Mouse (Mus musculus) cerebral cortex, adult 2 months (tissue): Measurements from ENCODE around the gene Armh3.

ENCODE experiments used
- WGBS: fragments of 180-500 bp; shearing (Covaris S2); methylation state at CpG from one replicate; pipeline ENCODE4 v1.1.7; 2018; 5-methylcytosine and 5-hydroxymethylcytosine counted together

The Armh3 gene

DNA sequence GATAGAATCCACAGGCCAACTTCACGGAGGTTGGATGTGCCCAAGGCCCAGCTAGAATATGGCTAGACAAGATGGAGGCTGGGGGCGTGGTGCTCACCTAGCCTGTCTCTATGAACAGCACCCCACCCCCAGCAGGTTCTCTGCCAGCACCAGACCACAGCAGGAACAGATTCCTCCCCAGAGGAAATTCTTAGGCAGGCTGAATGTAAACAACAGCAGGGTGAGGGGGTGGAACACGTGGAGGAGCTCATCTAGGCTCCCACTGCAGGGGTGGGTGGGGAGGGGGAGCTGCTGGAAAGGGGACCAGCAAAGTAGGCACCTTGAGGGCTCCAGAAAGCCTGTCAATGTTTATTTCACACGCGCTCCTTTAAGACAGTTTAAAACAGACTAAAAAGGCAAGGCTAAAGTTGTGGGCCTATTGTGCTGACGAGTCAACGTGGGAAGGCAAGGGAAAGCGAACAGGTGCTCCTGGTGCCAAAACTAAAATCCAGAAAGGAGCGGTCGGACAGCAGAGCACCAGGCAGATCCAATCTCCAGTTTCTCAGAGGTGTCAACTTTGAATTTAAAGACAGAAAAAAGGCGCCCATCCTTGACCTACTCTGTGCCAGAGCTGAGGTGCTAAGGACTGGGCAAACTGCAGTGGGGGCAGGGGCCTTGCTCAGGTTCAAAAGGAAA is 180.3 kb downstream of the Armh3 start:
- whole genome bisulfite sequencing, result 44% methylated on average over 11 of the region's 11 CpGs

- 46% methylated on average over 8 of the region's 8 CpGs for WGBS
Measured at GRCm38 (mm10) chr19:45816727-45817126, 181.6 kb downstream of the Armh3 start.

GRCm38 (mm10) chr19:45815831-45816405 is 182.4 kb downstream of the Armh3 start, which contains the start of gene Kcnip2:
TSS of gene Kcnip2 (minus strand) at chr19:45816061.
- 1% methylated on average over 28 of the region's 29 CpGs for WGBS

GRCm38 (mm10) chr19:45815170-45815569 is 183.1 kb downstream of the Armh3 start:
- WGBS, result 47% methylated on average over 10 of the region's 10 CpGs

- WGBS, result 11% methylated on average over 12 of the region's 12 CpGs
Measured at GRCm38 (mm10) chr19:45813801-45814200, 184.5 kb downstream of the Armh3 start.

GRCm38 (mm10) chr19:45813263-45813662 is 185.0 kb downstream of the Armh3 start:
- 3% methylated on average over 11 of the region's 11 CpGs for WGBS

DNA sequence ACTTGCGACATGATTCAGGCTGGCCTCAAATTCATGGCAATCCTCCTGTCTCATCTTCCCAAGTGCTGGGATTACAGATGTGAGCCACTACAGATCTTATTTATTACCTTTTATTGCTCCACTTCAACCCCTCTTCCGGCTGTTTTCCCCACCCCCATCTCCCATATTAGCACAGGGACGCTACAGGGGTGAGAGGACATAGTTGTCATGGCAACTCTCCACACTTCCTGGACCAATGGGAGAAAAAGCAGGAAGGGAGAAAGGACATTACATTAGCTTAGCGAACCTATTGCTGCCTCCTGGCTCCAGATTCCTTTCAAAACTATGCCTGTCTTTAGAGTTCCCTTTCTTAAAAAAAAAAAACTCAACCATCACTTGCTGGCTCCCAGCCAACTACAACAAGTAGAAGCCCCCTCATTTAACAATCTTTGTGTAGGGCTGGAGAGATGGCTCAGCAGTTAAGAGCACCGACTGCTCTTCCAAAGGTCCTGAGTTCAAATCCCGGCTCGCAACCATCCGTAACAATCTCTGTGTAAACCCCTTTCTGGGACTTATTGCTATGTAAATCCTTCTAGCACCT is 185.5 kb downstream of the Armh3 start:
- WGBS, result 12% methylated on average over 8 of the region's 8 CpGs

DNA sequence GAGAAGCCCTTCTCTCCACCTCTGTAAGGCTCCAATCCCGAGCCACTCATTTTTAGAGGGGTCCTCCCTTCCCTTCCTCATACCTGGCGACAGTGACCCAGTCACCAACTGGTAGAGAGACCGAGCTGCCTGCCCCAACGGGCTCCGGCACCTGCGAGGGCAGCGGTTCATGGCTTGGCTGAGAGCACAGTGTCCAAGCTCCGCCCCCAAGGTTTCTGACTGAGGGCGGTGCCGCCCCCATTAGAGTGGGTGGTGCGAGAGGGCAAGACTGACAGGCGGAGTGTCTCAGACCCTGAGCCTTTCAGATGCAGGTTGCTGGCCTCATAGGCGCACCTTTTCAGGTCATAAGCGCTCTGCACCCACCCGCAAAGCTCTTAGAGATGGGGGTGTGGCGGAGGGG is 186.2 kb downstream of the Armh3 start:
- whole genome bisulfite sequencing, result 11% methylated on average over 16 of the region's 16 CpGs

DNA sequence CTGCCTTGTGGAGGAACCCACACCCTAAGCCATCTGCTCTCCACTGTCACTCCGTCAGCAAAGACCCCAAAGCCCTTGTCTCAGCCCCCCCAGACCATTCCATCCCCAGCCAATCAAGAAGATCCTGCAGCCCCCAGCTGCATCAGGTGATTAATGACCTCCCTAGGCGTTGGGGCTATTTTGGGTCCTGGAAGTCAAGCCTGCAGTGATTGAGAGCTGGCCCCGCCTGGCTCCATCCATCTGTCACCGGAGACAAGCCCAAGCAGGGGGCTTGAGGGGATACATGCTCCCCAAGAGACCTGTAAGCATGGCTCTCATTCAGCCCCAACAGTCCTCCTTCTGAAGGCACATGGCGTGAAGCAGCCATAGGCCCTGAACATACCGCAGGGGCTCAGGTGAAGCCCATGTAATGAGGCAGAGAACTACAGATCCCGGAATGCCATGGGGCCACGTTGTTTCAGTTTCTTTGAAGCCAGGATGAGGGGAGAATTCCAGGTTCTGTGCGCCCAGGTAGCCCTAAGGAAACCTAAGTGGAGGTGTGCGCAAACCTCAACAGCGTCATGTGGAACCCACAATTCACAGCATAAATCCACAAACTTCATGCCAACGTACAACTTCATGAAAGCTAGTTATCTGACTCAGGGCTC is 187.1 kb downstream of the Armh3 start:
- 79% methylated on average over 12 of the region's 12 CpGs for WGBS

DNA sequence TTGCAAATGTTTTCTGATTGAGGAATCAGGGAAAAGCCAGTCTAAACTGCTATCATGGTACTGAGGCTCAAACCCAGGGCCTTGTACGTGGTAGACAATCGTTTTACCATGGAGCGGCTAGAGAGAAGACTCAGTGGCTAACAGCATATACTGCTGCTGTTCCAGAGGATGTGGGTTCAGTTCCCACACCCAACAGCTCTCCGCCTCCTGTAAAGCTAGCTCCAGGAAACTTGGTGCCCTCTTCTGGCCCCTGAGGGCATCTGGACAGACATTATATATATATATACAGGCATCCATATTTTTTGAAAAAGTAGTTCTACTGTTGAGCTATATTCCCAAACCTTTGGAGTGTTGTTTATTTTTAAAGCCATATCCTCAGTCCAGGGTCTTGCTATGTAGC is 190.6 kb downstream of the Armh3 start:
- WGBS, result 91% methylated on average over 4 of the region's 4 CpGs

DNA sequence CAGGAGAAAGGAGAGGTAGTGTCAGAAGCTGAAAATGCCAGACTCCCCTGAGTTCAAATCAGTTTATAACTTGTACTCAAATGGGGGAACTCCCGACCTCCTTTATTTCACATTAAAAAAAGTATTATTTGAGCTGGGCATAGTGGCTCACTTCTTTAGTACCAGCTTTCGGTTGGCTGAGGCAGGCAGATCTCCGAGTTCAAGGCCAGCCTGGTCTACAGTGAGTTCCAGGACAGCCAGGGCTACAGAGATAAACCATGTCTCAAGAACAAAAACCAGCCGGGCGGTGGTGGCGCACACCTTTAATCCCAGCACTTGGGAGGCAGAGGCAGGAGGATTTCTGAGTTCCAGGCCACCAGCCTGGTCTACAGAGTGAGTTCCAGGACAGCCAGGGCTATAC is 192.5 kb downstream of the Armh3 start:
- WGBS, result 94% methylated on average over 6 of the region's 6 CpGs

DNA sequence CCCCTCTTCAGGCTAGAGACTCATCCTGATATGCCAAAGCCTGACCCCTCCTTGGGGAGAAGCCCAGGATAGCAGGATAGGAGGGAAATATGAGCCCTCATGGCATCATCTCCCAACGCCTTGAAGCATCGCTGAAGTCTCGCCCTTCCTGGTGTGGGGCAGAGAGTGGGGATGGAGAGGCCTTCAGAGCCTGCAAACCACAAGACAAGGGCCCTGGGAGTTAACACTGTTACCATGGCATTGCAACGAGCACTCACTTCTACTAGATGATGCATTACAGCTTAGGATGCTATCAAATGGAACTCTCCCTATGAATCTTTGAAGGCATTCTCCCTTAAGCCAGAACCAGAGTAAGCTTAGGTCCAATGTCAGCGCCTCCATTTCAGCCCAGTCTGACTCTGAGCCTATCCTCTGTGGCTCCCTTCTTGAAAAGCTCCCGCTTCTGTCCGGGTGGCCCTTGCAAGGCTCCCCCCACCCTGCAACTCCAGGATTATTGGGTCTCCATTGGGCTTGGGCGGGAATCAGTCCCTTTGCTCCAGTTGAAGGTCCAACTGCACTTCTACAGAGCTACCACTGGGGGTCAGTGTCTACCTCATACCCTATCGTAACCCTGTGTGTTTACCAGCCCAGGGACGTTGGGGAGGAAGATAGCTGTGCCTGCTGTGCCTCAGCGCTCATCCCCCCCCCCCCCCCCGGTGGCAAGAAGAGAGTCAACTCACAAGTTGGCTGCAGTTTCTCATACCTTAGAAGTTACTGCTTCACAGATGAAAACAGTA is 193.5 kb downstream of the Armh3 start:
- 33% methylated on average over 12 of the region's 12 CpGs for WGBS

- 49% methylated on average over 4 of the region's 4 CpGs for WGBS
Measured at GRCm38 (mm10) chr19:45803408-45803807, 194.9 kb downstream of the Armh3 start.

- WGBS, result 58% methylated on average over 4 of the region's 4 CpGs
Measured at GRCm38 (mm10) chr19:45802702-45803101, 195.6 kb downstream of the Armh3 start.

DNA sequence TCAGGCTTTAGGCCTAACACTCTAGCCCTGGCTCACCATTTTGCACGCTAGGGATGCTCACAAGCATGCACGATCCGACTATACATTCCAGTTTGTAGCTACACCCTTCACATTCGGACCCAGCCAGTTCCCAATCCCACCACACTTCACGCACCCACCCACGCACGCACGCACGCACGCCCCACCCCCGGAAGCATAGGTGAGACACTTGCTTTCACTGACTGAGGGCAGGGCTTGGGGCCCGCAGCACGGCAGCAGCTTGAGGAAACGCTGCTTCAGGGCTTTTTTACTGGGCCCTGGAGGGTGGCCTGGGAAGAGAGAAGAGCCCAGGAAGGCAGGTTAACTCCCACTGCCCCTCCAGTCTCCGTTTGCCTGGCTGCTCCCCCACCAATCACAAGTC is 201.4 kb downstream of the Armh3 start:
- WGBS, result 63% methylated on average over 15 of the region's 15 CpGs

- WGBS, result 32% methylated on average over 15 of the region's 15 CpGs
Measured at GRCm38 (mm10) chr19:45796061-45796556, 202.2 kb downstream of the Armh3 start.

GRCm38 (mm10) chr19:45795406-45795944 is 202.8 kb downstream of the Armh3 start:
- 36% methylated on average over 15 of the region's 15 CpGs for WGBS

- 62% methylated on average over 6 of the region's 6 CpGs for WGBS
Measured at GRCm38 (mm10) chr19:45794718-45795117, 203.6 kb downstream of the Armh3 start.

DNA sequence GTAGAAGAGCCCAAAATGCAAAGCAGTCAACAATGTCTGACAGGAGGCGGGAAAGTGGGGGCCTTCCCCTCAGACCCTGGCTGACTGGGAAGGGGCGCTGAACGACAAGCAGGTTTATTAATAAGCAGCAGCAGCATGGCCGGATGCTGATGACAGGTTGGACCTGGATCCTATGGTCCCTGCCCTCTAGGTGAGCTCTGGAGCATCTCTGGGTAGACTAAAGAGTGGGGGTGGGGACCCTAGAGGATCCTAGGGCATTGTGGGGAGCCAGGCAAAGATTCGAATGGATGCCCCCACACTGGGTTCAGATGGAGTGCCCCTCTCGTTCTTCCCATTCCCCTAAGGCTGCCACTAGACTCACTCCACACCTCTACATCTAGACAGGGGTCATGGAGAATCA is 205.9 kb downstream of the Armh3 start:
- WGBS, result 88% methylated on average over 6 of the region's 6 CpGs

GRCm38 (mm10) chr19:45789888-45790874 is 208.1 kb downstream of the Armh3 start:
- WGBS, result 80% methylated on average over 13 of the region's 13 CpGs
